Mouse (Mus musculus) retina, embryonic 14.5 days (tissue): ENCODE measurements around the gene Zc3h10.
"Not testable (repeated sequence)": the region's sequence is repeated elsewhere in the genome, so short reads cannot be mapped to it uniquely, and the experiment has no call there.

Experiments
- DNase-seq: peaks from one replicate; pipeline ENCODE4 v3.0.0-alpha.2; 2015; ENCODE audit warnings: low spot score

Gene Zc3h10

DNA sequence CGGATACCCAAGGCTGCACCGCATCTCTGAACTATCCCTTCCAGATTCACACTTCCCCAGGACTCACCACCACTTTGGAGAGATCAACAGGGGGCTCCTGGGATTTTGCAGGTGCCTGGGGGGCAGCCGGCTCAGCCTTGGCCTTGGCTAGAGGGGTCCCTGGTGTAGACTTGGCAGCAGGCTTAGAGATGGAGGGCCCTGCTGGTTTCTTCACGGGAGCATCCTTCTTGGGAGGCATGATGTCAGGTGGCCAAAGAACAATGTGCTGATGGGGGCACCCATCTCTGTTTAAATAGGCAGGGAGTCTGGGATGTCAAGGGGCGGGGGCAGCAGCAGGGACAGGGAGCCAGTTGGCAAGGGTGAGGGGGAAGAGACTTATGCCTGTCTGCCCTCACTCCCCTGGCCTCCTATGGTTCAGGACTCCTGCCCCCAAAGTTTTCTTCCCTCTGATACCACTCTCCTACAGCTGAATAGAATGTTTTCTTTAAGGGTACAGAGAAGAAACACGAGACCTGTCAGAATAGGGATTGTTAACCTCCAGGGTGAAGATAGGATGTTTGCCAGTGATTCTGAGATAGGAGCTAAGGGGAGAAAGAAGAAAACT lies 50.3 kb downstream of the Zc3h10 start:
- no peak for DNase-seq

DNA sequence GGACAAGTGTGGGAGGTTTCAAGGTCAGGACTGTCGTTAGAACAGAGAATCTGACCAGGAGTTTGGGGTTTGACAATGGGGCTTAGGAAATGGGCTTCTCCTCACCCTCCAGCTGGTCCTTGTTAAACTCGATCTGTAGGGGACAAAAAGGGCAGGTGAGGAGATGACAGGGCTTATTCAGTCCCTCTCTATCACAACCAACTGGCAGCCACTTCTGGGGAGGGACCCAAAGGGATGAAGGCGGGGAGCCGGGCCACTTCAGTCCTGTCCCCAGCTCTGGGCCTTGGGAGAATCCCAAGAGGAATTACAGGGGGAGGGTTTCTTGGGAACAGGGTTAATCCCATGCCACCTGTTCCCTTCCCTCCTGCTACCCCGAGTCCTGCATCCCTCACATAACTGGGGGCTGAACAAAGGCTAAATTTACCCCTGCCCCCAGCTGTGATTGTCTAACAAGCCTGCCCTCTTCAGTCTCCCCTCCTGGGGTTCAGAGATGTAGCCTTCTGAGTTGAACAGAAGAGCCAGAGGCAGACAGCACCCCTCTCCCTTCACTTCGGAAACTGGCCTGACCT lies 51.0 kb downstream of the Zc3h10 start:
- no peak for DNase-seq

DNA sequence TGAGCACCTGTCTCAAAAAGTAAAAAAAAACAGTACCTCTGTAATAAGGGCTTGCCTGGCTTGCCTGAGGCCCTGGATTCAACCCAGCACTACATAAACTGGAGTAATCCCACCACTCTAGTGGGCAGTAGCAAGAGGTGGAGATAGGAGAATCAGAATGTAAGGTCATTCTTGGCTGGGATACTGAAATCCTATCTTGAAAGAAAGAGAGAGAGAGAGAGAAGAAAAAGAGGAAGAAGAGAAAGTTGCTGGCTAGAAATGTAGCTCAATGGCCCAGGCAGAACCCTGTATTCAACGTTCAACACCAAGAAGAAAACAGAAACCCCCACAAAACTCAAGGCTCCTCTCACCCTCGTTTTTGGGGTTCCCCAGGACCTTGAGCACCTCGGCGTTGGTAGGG lies 51.7 kb downstream of the Zc3h10 start:
- no peak for DNase-seq

DNA sequence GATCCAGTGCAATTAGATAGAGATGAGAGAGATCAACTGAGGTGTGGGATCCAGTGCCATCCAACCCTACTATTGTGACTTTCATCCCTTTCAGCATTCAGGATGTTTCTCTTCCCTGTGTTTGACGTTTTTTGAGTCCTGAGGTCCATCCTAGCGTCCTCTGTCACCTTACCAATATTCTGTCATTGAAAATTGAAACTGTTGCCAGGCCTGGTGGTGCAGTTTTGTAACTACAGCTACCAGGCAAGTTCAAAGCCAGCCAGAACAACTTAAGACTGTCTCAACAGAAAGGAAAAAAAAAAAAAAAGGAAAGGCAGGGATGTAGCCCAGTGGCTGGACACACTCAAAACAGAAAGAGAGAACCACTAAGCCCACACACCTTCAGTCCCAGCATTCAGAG lies 52.3 kb downstream of the Zc3h10 start:
- DNase-seq = no peak

DNA sequence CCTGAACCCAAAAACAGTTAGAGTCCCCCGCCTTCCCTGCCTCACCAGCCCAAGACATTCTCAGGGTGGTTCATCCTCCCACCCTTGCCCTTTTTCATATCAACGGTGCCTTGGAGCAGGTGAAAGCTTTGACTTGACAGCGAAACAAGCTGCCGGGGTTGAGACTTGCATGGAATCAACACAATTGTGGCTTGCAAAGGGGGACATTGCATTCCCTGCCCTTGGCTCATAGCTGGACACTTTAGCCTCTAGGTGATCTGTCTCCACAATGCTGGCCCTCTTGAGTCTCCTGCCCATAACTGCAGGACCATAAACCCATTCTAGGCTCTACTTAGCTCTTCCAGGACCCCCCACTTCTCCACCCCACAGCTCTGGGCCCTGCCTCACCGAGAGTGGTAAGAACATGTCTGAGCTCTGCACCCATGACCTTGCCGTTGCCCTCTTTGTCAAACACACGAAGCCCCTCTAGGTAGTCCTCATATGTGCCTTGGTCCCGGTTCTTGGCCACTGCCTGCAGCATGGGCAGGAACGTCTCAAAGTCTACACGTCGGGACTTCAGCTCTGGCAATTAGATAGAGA lies 52.8 kb downstream of the Zc3h10 start:
- no peak for DNase-seq

DNA sequence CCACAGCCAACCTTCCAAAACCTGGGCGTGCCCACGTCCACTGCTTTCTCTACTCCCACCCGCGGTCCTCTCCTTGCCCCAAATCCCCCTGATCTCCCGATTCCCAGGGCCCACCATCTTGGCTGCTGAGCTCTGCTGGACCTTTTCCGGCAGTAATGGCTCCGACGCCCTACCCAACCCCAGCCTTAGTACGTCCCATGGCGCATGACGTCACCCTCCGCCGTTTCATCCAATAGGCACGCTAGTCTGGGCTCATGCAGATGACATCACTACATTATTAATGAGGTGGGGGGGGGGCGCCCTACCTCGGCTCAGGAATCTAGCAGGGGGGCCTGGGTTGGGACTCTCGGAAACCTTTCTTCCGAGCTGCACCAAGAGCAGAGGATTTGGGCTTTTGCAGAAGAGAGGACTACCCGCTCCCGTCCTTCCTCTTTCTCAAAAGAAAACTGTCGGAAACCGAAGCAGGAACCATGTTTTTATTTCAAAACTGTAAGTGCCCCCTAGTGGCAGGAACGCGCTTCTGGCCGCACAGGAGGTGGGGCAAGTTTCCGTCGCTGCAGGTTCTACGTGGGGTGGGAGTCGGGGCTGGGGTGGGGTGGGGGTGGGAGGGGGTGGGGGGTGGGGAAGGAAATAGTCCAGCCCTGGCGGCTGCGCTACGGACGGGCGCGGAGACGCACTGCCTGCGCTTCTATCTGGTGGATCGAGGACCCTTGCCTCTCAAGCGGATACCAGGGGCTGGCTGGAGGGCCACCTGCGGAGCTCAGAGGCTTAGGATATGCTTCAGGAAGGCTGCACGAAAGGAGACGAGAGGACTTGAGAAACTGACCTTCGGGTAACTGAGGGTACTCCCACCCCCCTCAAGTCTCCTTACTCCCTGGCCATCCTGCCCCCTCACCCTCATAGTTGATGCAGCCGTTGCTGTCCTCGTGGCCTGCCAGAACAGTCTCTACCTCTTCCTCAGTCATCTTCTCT lies 53.6 kb downstream of the Zc3h10 start, which contains the start of gene Myl6:
TSS of gene Myl6 (minus strand) at position 451 of the 972 bp plus-strand sequence.
- DNase-seq = peak; percentile 99

DNA sequence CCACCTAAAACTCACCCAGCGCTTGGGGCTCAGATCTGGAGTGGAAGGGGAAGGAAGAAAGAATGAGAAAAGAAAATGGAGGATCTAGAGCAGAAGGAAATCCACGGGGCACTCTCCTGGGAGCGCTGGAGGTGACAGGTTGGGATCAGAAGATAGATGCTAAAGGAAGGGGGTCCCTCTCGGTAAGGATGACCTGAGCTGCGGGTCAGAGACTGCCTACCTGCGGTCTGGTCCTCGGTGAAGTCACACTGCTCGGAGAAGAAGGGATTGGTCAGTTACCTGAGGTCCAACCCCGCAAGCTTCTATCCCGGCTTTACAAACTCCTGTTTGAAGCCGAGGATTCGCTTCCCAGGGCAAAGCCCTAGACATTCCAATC lies 54.3 kb downstream of the Zc3h10 start:
- DNase-seq = no peak

DNA sequence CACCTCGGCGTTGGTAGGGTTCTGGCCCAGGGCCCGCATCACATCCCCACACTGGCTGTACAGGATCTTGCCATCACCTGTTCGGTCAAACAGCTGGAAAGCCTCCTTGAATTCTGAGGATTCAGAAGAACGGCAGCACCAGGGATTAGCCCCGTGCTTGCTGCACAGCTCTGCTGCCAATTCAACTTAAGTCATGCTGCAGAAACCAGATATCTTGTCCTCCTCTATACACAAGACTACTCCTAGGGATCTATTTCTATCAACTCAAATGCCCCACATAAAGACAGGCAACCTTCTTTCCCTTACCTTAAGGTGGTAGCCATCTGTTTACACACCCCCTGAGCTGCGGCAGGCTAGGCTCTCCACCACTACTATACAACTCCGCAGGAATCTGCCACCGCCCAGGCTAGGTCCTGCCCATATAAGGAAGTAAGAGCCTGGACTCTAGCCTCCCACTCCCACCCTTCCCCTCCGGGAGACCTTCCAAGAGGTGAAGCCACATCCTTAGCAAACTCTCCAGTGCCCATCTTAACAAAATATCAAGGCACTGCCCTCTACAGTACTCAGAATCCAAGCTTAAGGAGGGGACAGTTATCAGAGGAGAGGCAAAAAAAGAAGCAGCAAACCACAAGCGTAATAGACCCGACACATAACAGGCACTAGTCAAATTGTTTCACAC lies 54.8 kb downstream of the Zc3h10 start:
- DNase-seq = peak; percentile 61

DNA sequence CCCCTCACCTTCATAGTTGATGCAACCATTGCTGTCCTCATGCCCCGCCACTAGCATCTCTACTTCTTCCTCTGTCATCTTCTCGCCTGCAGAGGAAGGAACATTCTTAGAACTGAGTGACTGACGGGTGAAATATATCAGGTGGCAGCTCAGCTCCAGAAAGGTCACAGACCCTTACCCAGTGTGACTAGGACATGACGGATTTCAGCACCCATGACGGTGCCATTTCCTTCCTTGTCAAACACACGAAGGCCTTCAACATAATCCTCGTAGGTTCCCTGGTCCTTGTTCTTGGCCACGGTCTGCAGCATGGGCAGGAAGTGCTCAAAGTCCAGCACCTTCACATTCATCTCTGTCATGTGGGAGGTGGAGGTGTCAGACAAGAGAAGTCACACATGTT lies 55.5 kb downstream of the Zc3h10 start:
- not testable (repeated sequence) for DNase-seq
